Mouse (Mus musculus): ENCODE data around the gene Brd3. TPM values are rescaled to one million over a fixed set of nuclear protein-coding genes. Genes with fewer than 3 reads are reported as not detected.

Gene Brd3
- polyA plus RNA-seq, 1 experiment from 2014 or later, result 145 TPM

- DNase-seq (ENCODE audit: low spot score), result no peak
- Histone ChIP-seq H3K27me3 (ENCODE audit: insufficient read depth, poor library complexity, severe bottlenecking) (no peaks in the 10 kb centered on the region), H3K4me3 (no peak overlapping the region), H3K27ac (no peak overlapping the region), H3K36me3 (peaks cover 24% of the 10 kb centered on the region), H3K4me1 (replicated peaks) (peaks cover 67% of the 10 kb centered on the region), H3K9me3 (peaks cover 12% of the 10 kb centered on the region; the same call in 1 of the 2 replicates)
- 70% methylated on average over 17 of the region's 17 CpGs for WGBS
Measured at GRCm38 (mm10) chr2:27396656-27397440, 110.6 kb downstream of the Brd3 start.

Other genes starting within 250 kb of the Brd3 start
- gene Vav2, start 80.6 kb downstream of the Brd3 start, polyA plus RNA-seq (2016; fragmentation: Nextera tagmentation; extraction: Ambion mirVana), result 13.6 and 16.9 TPM in 2 replicates
- gene Brd3os, start 65.3 kb downstream of the Brd3 start, polyA plus RNA-seq (2016; fragmentation: Nextera tagmentation; extraction: Ambion mirVana), result 9.9 and 16.5 TPM in 2 replicates
- gene Wdr5, start 7.5 kb upstream of the Brd3 start, polyA plus RNA-seq (2016; fragmentation: Nextera tagmentation; extraction: Ambion mirVana), result 63.2 and 76.8 TPM in 2 replicates
- gene Rxra, start 168.8 kb upstream of the Brd3 start, polyA plus RNA-seq (2016; fragmentation: Nextera tagmentation; extraction: Ambion mirVana), result 10.0 and 10.3 TPM in 2 replicates

Data from hindbrain, embryonic 10.5 days (tissue).